Mouse (Mus musculus) ES-Bruce4 (cell line): Measurements from ENCODE around the gene Pcsk2.

Source experiments
- CTCF ChIP-seq: IDR thresholded peaks from one replicate; pipeline ENCODE4 v1.8.1; 2011; ENCODE audit warnings: low read depth, low read length
- POLR2A ChIP-seq: IDR thresholded peaks from one replicate; pipeline ENCODE4 v1.8.1; 2011; ENCODE audit warnings: low read length; ENCODE audit not compliant: insufficient read depth

- TF ChIP-seq POLR2A (no peak), CTCF (no peak)
Measured at GRCm38 (mm10) chr2:143713902-143714301, 167.9 kb downstream of the Pcsk2 start.
